Mouse (Mus musculus): Measurements from ENCODE around the gene Snai1.

The Snai1 gene

GRCm38 (mm10) chr2:167537476-167538297 lies at the start of gene Snai1:
Gene Snai1, plus strand, starts transcription at chr2:167538195.
- no peak; the same call in 1 of the 2 replicates for TF ChIP-seq GATA4 (IDR thresholded peaks at IDR 0.05; ENCODE audit: insufficient replicate concordance, low read length)

- TF ChIP-seq GATA4 (IDR thresholded peaks at IDR 0.05; ENCODE audit: insufficient replicate concordance, low read length), result no peak
These were observed 47.0 kb upstream of the Snai1 start for GRCm38 (mm10) chr2:167490813-167491525.

- no peak for TF ChIP-seq GATA4 (IDR thresholded peaks at IDR 0.05; ENCODE audit: insufficient replicate concordance, low read length)
These were observed 46.0 kb upstream of the Snai1 start, which contains the start of gene Rnf114 for GRCm38 (mm10) chr2:167491757-167492708. Gene Rnf114, plus strand, starts transcription at chr2:167492645.

GRCm38 (mm10) chr2:167492713-167493636 lies 45.0 kb upstream of the Snai1 start, which contains the start of gene Spata2:
Gene Spata2, minus strand, starts transcription at chr2:167492887.
- TF ChIP-seq GATA4 (IDR thresholded peaks at IDR 0.05; ENCODE audit: insufficient replicate concordance, low read length), result peak; percentile 3; the same call in 1 of the 2 replicates

- no peak for TF ChIP-seq GATA4 (IDR thresholded peaks at IDR 0.05; ENCODE audit: insufficient replicate concordance, low read length)
These were observed 41.6 kb upstream of the Snai1 start for GRCm38 (mm10) chr2:167496437-167496836.

- no peak for TF ChIP-seq GATA4 (IDR thresholded peaks at IDR 0.05; ENCODE audit: insufficient replicate concordance, low read length)
These were observed 40.7 kb upstream of the Snai1 start for GRCm38 (mm10) chr2:167497272-167497671.

- TF ChIP-seq GATA4 (IDR thresholded peaks at IDR 0.05; ENCODE audit: insufficient replicate concordance, low read length), result no peak
These were observed 35.3 kb upstream of the Snai1 start for GRCm38 (mm10) chr2:167502554-167503252.

- TF ChIP-seq GATA4 (IDR thresholded peaks at IDR 0.05; ENCODE audit: insufficient replicate concordance, low read length), result no peak
These were observed 34.6 kb upstream of the Snai1 start for GRCm38 (mm10) chr2:167503253-167503895.

GRCm38 (mm10) chr2:167503896-167504349 lies 34.1 kb upstream of the Snai1 start:
- TF ChIP-seq GATA4 (IDR thresholded peaks at IDR 0.05; ENCODE audit: insufficient replicate concordance, low read length), result no peak; the same call in 1 of the 2 replicates

- TF ChIP-seq GATA4 (IDR thresholded peaks at IDR 0.05; ENCODE audit: insufficient replicate concordance, low read length), result no peak
These were observed 32.9 kb upstream of the Snai1 start for GRCm38 (mm10) chr2:167505127-167505526.

GRCm38 (mm10) chr2:167506546-167507260 lies 31.3 kb upstream of the Snai1 start:
- TF ChIP-seq GATA4 (IDR thresholded peaks at IDR 0.05; ENCODE audit: insufficient replicate concordance, low read length), result no peak

Data from liver, adult (tissue).